Mouse (Mus musculus) CH12.LX (cell line): ENCODE data around the gene Bcdin3d.

Experiments used
- CTCF ChIP-seq, 2 experiments: IDR thresholded peaks in 1 of 2; conservative IDR thresholded peaks in 1 of 2; 2 replicates each; pipeline ENCODE4 v1.5.1; 2011 to 2012; ENCODE audit warnings: low read depth in 2 of 2, low read length in 2 of 2, improper control_type of control experiment in 1 of 2, inconsistent platforms in 1 of 2, mild to moderate bottlenecking in 1 of 2, moderate library complexity in 1 of 2
- MYC ChIP-seq: IDR thresholded peaks from 2 replicates; pipeline ENCODE4 v1.6.1; 2011; ENCODE audit warnings: low read depth, mild to moderate bottlenecking, improper control_type of control experiment, low read length

GRCm38 (mm10) chr15:99497061-99497460 is 22.5 kb upstream of the Bcdin3d start:
- TF ChIP-seq CTCF (conservative IDR thresholded peaks at IDR 0.05 in 1 of 2, IDR thresholded peaks at IDR 0.05 in 1 of 2; ENCODE audit: low read depth in 2 of 2, low read length in 2 of 2) = peak; percentile 81 to 92
- no peak for TF ChIP-seq MYC
